Mouse (Mus musculus): Measurements from ENCODE around the gene Cavin1. TPM values are rescaled to one million over a fixed set of nuclear protein-coding genes. Genes with fewer than 3 reads are reported as not detected.

Cavin1 gene
- total RNA-seq, 2 experiments from 2014 or later: 462 to 471 TPM

DNA sequence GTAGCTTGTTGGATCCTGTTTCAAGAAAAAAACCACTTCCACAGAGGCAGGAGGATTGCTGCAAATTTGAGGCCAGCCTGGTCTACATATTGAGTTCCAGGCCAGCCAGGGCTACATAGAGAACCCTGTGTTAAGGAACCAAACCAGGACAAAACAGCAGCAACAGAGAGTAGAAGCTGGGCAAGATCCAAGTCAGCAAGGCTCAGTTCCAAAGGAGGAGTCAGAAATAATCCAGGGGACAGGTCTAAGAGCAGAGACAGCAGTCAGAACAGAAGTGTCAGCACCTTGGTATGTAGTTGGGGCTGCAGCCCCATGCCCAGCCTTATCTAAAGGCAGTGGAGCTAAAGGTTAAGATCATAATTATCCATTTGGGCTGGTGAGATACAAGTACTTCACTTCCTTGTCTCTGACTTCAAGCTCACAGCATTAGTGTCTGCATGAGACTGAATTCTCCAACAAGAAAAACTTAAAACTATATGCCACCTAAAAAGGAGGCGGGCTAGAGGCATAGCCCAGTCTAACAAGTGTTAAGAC lies 46.2 kb downstream of the Cavin1 start:
- peak in 1 of 2 experiments; percentile 26 for DNase-seq
- intact Hi-C loops (cut with DNase I): no loop called here

DNA sequence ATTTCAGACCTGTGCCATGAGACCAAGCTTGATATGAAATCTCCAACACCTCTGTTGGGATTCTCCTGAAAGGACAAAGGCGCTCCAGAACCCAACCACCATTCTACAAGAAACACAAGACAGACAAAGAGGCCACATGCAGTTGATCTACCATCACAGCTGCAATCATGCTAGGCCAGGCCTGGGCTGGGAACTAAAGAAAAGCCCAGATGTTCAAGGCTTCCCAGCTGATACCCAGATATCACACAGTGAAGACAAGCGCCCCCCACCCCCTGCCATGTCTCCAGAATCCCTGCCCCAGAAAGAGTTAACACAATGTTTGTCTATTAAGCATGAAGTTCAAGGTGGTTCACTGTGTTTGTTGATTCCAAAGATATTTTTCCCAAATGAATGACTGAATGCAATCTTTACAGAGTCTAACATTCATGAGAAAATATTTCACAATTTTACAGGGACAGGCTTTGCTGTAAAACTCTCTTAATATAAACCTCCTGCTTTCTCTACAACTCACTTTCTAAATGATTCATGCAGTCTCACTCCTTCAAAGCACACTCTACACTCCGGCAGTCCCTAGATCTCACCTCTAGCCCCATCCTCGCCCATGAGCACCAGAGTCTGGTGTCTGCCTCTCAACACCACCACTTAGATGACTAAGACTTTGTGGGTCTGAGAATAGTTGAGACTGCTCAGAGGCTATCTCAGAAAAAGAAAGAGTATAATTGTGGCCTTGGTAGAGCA lies 49.6 kb downstream of the Cavin1 start:
- DNase-seq: no peak
- intact Hi-C loops (cut with DNase I): loop anchor here (2.0 kb wide), 1 partner anchor 14 kb away; no protein-coding TSS in a partner anchor

DNA sequence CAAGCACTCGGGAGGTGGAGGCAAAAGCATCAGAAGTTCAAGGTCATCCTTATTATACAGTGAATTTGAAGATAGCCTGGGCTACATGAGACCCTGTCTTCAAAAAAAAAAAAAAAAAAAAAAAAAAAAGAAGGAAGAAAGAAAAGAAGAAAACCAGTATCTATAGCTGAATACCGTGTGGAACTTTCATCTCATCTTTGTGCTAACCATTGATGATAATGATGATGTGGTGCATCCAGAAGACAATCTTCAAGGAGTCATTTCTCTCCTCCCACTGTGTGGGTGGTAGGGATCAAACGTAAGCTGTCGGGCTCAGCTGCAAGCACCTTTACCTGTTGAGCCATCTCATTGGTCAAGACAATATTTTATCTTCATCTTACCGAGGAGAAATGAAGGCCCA lies 52.7 kb downstream of the Cavin1 start:
- intact Hi-C loops (cut with DNase I): no loop called here
- no peak for DNase-seq

DNA sequence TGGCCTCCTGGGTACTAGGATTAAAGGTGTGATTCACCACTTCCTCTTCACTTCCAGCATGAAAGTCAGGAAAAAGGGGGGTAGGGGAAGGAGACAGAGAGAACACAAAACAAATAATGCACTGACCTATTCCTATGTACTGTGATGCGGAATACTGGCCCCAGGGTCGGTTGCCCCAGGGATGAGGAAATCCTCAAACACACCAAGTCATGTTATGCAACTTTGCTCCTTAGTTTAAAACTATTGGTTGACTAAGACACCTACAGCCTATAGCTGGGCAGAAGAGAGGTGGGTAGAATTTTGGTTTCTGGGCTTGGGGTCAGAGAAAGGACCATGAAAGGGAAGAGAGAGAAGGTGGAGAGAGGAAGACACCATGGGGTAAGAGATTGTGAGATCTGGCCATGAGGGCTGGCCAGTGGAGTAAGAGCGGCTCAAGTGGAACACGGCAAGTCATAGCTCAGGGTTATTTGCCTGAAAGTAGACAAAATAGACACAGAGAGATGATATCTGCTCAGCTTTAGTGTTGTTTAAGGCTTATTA lies 54.2 kb downstream of the Cavin1 start:
- intact Hi-C loops (cut with DNase I): no loop called here
- DNase-seq: no peak

DNA sequence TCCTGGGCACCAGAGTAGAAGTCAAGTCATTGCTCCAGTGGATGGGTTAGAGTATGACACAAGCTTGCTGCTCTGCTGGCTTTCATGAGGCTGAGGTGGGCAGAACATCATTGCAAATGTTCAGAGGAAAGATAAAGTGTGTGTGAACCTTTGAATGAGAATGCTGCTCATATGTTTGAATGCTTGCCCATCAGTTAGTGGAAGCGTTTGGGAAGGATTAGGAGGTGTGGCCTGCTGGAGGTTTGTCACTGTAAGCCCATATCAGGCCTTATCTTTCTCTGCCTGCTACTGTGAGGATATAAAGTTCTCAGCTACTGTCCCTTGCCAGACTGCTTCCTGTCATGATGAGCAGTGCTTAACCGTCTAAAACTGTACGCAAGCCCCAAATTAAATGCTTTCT lies 55.6 kb downstream of the Cavin1 start:
- intact Hi-C loops (cut with DNase I): no loop called here
- no peak for DNase-seq

DNA sequence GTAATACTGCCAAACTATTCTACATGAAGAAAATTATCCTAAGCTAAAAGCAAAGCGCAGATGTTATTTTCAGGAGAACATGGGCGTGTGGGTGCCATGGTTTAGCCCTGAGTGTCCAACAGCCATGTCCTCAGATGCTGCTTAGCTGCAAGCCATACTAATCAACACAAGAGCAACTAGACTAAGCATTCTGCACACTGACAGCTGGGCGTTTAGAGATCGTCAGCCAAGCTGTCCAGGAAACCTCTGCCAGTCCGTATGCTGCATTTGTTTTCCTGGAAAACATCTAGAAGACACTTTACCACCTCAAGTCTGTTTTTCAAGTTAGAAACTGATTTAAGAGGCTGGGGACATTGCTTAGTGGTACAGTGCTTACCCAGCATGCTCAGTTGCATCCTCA lies 56.3 kb downstream of the Cavin1 start:
- intact Hi-C loops (cut with DNase I): no loop called here
- no peak for DNase-seq

DNA sequence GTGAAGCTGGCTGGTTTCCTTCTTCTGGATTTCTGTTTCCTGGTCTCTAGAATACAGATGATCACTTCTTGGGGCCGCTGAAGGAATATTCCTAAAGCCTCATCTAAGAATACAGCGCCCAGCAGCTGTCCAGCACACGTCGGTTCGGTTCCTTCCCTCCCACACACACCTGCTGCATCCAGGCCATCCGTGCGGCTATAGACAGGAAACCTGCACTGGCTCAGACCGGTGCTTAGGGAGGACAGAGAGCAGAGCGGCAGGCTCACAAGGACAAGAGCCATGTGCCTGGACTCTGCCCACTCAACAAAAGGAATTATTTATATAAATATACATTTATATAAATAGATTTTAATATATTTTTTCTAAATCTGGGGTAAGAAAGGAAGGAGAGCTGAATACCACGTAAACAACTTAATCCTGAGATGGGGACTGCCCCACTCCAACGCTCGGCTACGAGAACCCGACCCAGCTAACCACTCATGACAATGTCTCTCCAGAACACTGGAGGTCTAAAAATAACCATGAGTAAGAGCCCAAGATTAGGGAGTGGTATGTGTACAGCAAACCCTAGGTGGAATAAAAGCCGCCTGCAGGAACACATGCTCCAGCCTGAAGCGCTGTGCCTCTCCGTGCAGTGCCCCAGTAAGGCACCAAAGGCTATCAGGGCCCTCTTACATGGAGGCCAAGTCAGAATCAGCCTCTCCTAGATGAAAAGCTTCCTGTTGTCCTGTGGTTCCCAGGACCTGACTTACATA lies 58.1 kb downstream of the Cavin1 start:
- peak; percentile 35 to 55 for DNase-seq
- intact Hi-C loops (cut with DNase I): no loop called here

DNA sequence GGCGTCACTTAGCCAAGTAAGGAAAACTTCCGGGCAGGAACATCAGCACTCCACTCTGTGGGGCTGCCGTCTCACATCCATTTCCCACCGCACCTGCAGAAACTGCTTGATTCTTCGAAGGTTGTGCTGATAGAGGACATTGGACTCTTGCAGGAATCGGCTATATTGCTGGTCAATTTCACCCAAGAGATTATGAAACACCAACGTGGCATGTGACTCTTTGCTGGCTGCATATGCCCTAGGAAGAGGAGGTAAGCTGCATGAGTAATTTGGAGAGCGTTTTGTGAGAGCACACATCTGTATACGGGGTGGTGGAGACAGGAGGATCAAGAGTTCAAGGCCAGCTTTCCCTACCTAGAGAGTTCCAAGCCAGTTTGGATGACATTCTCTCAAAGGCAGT lies 62.1 kb downstream of the Cavin1 start:
- intact Hi-C loops (cut with DNase I): no loop called here

DNA sequence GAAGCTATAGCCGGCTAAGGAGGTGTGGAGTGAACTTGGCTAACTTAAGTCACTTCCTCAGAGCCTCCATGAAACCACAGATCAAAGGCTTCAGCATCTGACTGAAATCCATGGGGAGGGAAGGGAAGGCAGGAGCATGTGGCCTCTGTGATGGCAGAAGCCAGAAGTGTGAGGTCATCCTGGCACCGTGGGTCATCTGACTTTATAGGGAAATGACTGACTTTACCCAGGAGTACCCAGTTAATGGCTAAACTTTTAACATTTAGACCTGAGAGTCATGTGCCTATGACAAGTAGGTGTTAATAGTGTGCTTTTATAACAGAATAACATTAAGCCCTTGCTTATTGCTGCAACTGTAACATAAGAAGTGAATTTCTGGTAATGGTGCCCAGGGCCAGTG lies 62.6 kb downstream of the Cavin1 start:
- intact Hi-C loops (cut with DNase I): no loop called here
- DNase-seq: no peak

More for the DNA sequence above, 62.1 kb downstream of the Cavin1 start:
- no peak for DNase-seq

DNA sequence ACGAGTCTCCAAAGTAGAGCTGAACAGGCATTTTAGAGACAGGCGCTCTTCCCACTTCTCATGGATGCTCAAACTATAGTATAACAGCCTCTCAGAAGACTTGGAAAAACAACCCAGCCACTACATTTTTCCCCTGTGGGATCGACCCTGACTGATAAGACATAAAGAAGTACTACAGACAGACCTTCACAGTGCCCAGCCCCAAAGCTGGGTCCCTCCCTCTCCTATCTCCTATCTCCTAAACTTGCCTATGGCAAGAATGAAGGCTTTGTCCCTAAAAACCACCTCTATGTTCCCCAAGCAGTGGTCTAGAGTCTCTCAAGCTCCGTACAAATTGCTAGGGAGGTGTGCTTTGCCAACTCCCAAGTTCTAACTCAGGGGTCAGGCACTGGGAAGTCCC lies 63.8 kb downstream of the Cavin1 start:
- intact Hi-C loops (cut with DNase I): no loop called here
- DNase-seq: no peak

Other genes with a start within 250 kb of the Cavin1 start
- gene Rab5c, start 232.7 kb downstream of the Cavin1 start, total RNA-seq (2021): 10 to 100 TPM; 85.3 to 97.8 TPM
- gene Kcnh4, start 210.9 kb downstream of the Cavin1 start, total RNA-seq (2021): not detected
- gene Hcrt, start 208.0 kb downstream of the Cavin1 start, total RNA-seq (2021): not detected
- gene Ghdc, start 199.9 kb downstream of the Cavin1 start, total RNA-seq (2021): 10 to 100 TPM; 10.4 to 12.6 TPM
- 10 to 100 TPM; 52.1 to 58.6 TPM for gene Stat5b, start 120.2 kb downstream of the Cavin1 start, total RNA-seq (2021)
- gene Stat5a, start 111.5 kb downstream of the Cavin1 start, total RNA-seq (2021): 10 to 100 TPM; 22.9 to 26.9 TPM
- 100 to 1,000 TPM; 110 to 117 TPM for gene Stat3, start 31.3 kb downstream of the Cavin1 start, total RNA-seq (2021)
- gene Atp6v0a1, start 38.6 kb upstream of the Cavin1 start, total RNA-seq (2021): 10 to 100 TPM; 89.6 to 93.8 TPM
- 1 to 10 TPM; 9.9 to 10.0 TPM for gene Naglu, start 99.1 kb upstream of the Cavin1 start, total RNA-seq (2021)
- under 1 TPM in 1 of 2 experiments, not detected in 1; 0.45 TPM for gene Hsd17b1, start 107.5 kb upstream of the Cavin1 start, total RNA-seq (2021)
- gene Coasy, start 111.7 kb upstream of the Cavin1 start, total RNA-seq (2021): 10 to 100 TPM; 18.7 to 21.4 TPM
- gene Mlx, start 116.4 kb upstream of the Cavin1 start, total RNA-seq (2021): 10 to 100 TPM; 14.1 to 18.1 TPM
- 1 to 10 TPM; 5.0 to 5.6 TPM for gene Psmc3ip, start 124.5 kb upstream of the Cavin1 start, total RNA-seq (2021)
- 10 to 100 TPM; 37.6 to 41.6 TPM for gene Retreg3, start 149.0 kb upstream of the Cavin1 start, total RNA-seq (2021)
- 10 to 100 TPM; 27.0 to 31.1 TPM for gene Tubg1, start 149.1 kb upstream of the Cavin1 start, total RNA-seq (2021)
- gene Tubg2, start 185.0 kb upstream of the Cavin1 start, total RNA-seq (2021): 1 to 10 TPM; 3.4 to 3.5 TPM
- gene Cntnap1, start 199.6 kb upstream of the Cavin1 start, total RNA-seq (2021): 1 to 10 TPM; 1.8 to 2.1 TPM
- 10 to 100 TPM; 23.6 to 28.3 TPM for gene Plekhh3, start 200.5 kb upstream of the Cavin1 start, total RNA-seq (2021)
- under 1 TPM; 0.14 to 0.20 TPM for gene Ccr10, start 204.6 kb upstream of the Cavin1 start, total RNA-seq (2021)

Measured in heart, postnatal 10 days (tissue).